Mouse (Mus musculus) hindbrain, embryonic 16.5 days (tissue): ENCODE data around the gene Mrpl48. TPM values are rescaled to one million over a fixed set of nuclear protein-coding genes. Genes with fewer than 3 reads are reported as not detected.

ENCODE experiments used
- ATAC-seq: fragments of 200-750 bp; cut with Nextera tagmentation; 2 replicates; pipeline ENCODE4 v1.8.0; 2017; ENCODE audit warnings: moderate TSS enrichment, moderate library complexity
- H3K27ac ChIP-seq: fragments of 300-500 bp; sonication (generic); 2 replicates; pipeline ENCODE4 v1.5.1; 2014; ENCODE audit warnings: low read depth, mild to moderate bottlenecking, control low read depth, low read length, moderate library complexity
- H3K27me3 ChIP-seq: fragments of 300-500 bp; sonication (generic); replicated peaks from 2 replicates; pipeline ENCODE4 v1.6.1; 2014; ENCODE audit warnings: low read length; ENCODE audit not compliant: control insufficient read depth, insufficient read depth
- H3K36me3 ChIP-seq: fragments of 300-500 bp; sonication (generic); 2 replicates; pipeline ENCODE4 v1.6.1; 2014; ENCODE audit warnings: mild to moderate bottlenecking, low read length, moderate library complexity, mixed read lengths; ENCODE audit not compliant: control insufficient read depth, insufficient read depth
- H3K4me1 ChIP-seq: fragments of 300-500 bp; sonication (generic); 2 replicates; pipeline ENCODE4 v1.6.1; 2014; ENCODE audit warnings: low read depth, low read length; ENCODE audit not compliant: control insufficient read depth, insufficient read depth
- H3K4me2 ChIP-seq: fragments of 300-500 bp; sonication (generic); 2 replicates; pipeline ENCODE4 v1.6.1; 2014; ENCODE audit warnings: mild to moderate bottlenecking, low read length, control low read depth, moderate library complexity
- H3K4me3 ChIP-seq: fragments of 300-500 bp; sonication (generic); 2 replicates; pipeline ENCODE4 v1.5.1; 2014; ENCODE audit warnings: mild to moderate bottlenecking, low read length, control low read depth, moderate library complexity
- H3K9ac ChIP-seq: fragments of 300-500 bp; sonication (generic); 2 replicates; pipeline ENCODE4 v1.6.1; 2014; ENCODE audit warnings: low read depth, mild to moderate bottlenecking, control low read depth, low read length, moderate library complexity
- H3K9me3 ChIP-seq: fragments of 300-500 bp; sonication (generic); 2 replicates; pipeline ENCODE4 v1.6.1; 2014; ENCODE audit warnings: mild to moderate bottlenecking, low read length, moderate library complexity; ENCODE audit not compliant: control insufficient read depth
- WGBS: fragments of 180-500 bp; shearing (Covaris S2); extraction: QIAGEN DNeasy Blood & Tissue Kit; methylation state at CpG from one replicate; pipeline ENCODE4 v1.1.7; 2014; 5-methylcytosine and 5-hydroxymethylcytosine counted together
- polyA plus RNA-seq: library from polyadenylated mRNA; unstranded; fragments of >200 nt; fragmentation: Nextera tagmentation; extraction: Ambion mirVana; gene quantifications from 2 replicates; pipeline ENCODE4 v1.2.1, GENCODE M21; 2015

The Mrpl48 gene
- polyA plus RNA-seq, 1 experiment from 2014 or later: 90.5 TPM

GRCm38 (mm10) chr7:100504740-100505487 lies 103.2 kb downstream of the Mrpl48 start:
- 84% methylated on average over 13 of the region's 13 CpGs for WGBS
- H3K9ac ChIP-seq: no peak overlapping the region
- no peak overlapping the region for H3K4me2 ChIP-seq
- H3K9me3 ChIP-seq: no peaks in the 10 kb centered on the region
- ATAC-seq: no peak
- no peaks in the 10 kb centered on the region for H3K36me3 ChIP-seq
- H3K4me3 ChIP-seq: no peak overlapping the region
- H3K27me3 ChIP-seq: no peaks in the 10 kb centered on the region
- H3K4me1 ChIP-seq: no peaks in the 10 kb centered on the region
- no peak overlapping the region for H3K27ac ChIP-seq

GRCm38 (mm10) chr7:100503076-100503475 lies 105.0 kb downstream of the Mrpl48 start:
- Histone ChIP-seq H3K4me2 (no peak overlapping the region), H3K36me3 (no peaks in the 10 kb centered on the region), H3K4me3 (no peak overlapping the region), H3K9me3 (no peaks in the 10 kb centered on the region), H3K4me1 (no peaks in the 10 kb centered on the region), H3K27me3 (no peaks in the 10 kb centered on the region), H3K27ac (no peak overlapping the region), H3K9ac (no peak overlapping the region)
- WGBS: 88% methylated on average over 5 of the region's 5 CpGs
- ATAC-seq: no peak

GRCm38 (mm10) chr7:100502374-100502922 lies 105.7 kb downstream of the Mrpl48 start:
- WGBS: 81% methylated on average over 7 of the region's 7 CpGs
- Histone ChIP-seq H3K4me3 (no peak overlapping the region), H3K4me2 (no peak overlapping the region), H3K9me3 (no peaks in the 10 kb centered on the region), H3K9ac (no peak overlapping the region), H3K27me3 (no peaks in the 10 kb centered on the region), H3K27ac (no peak overlapping the region), H3K36me3 (no peaks in the 10 kb centered on the region), H3K4me1 (no peaks in the 10 kb centered on the region)
- ATAC-seq: no peak

GRCm38 (mm10) chr7:100501844-100502373 lies 106.2 kb downstream of the Mrpl48 start:
- Histone ChIP-seq H3K4me2 (no peak overlapping the region), H3K4me3 (no peak overlapping the region), H3K36me3 (no peaks in the 10 kb centered on the region), H3K27me3 (no peaks in the 10 kb centered on the region), H3K4me1 (no peaks in the 10 kb centered on the region; the same call in 1 of the 2 replicates), H3K27ac (no peak overlapping the region), H3K9me3 (no peaks in the 10 kb centered on the region), H3K9ac (no peak overlapping the region)
- ATAC-seq: no peak
- WGBS: 52% methylated on average over 2 of the region's 2 CpGs

- Histone ChIP-seq H3K36me3 (no peaks in the 10 kb centered on the region), H3K4me3 (no peak overlapping the region), H3K9ac (no peak overlapping the region), H3K4me1 (peaks cover 4% of the 10 kb centered on the region; the same call in 1 of the 2 replicates), H3K4me2 (no peak overlapping the region), H3K27ac (no peak overlapping the region), H3K27me3 (no peaks in the 10 kb centered on the region), H3K9me3 (no peaks in the 10 kb centered on the region)
- 72% methylated on average over 6 of the region's 6 CpGs for WGBS
- no peak for ATAC-seq
These were observed 106.9 kb downstream of the Mrpl48 start for GRCm38 (mm10) chr7:100501027-100501843.

- H3K9ac ChIP-seq: no peak overlapping the region
- H3K4me1 ChIP-seq: peaks cover 10% of the 10 kb centered on the region
- H3K4me2 ChIP-seq: no peak overlapping the region
- no peak overlapping the region for H3K4me3 ChIP-seq
- H3K36me3 ChIP-seq: no peaks in the 10 kb centered on the region
- 69% methylated on average over 16 of the region's 16 CpGs for WGBS
- no peaks in the 10 kb centered on the region for H3K9me3 ChIP-seq
- ATAC-seq: no peak
- no peak overlapping the region for H3K27ac ChIP-seq
- H3K27me3 ChIP-seq: no peaks in the 10 kb centered on the region
These were observed 107.7 kb downstream of the Mrpl48 start for GRCm38 (mm10) chr7:100500276-100500977.

- no peak overlapping the region for H3K27ac ChIP-seq
- no peak overlapping the region for H3K9ac ChIP-seq
- no peak overlapping the region for H3K4me3 ChIP-seq
- H3K4me1 ChIP-seq: peaks cover 14% of the 10 kb centered on the region
- H3K27me3 ChIP-seq: no peaks in the 10 kb centered on the region
- H3K4me2 ChIP-seq: no peak overlapping the region
- no peak for ATAC-seq
- H3K36me3 ChIP-seq: no peaks in the 10 kb centered on the region
- no peaks in the 10 kb centered on the region for H3K9me3 ChIP-seq
These were observed 108.6 kb downstream of the Mrpl48 start for GRCm38 (mm10) chr7:100499465-100499864.

GRCm38 (mm10) chr7:100497982-100498381 lies 110.1 kb downstream of the Mrpl48 start:
- Histone ChIP-seq H3K4me2 (no peak overlapping the region), H3K9ac (no peak overlapping the region), H3K36me3 (no peaks in the 10 kb centered on the region), H3K4me1 (peaks cover 22% of the 10 kb centered on the region), H3K27ac (no peak overlapping the region), H3K9me3 (no peaks in the 10 kb centered on the region), H3K27me3 (no peaks in the 10 kb centered on the region), H3K4me3 (no peak overlapping the region)
- 93% methylated on average over 12 of the region's 13 CpGs for WGBS
- ATAC-seq: no peak
